Mouse (Mus musculus): ENCODE results near the gene Stra6l.

Stra6l gene

DNA sequence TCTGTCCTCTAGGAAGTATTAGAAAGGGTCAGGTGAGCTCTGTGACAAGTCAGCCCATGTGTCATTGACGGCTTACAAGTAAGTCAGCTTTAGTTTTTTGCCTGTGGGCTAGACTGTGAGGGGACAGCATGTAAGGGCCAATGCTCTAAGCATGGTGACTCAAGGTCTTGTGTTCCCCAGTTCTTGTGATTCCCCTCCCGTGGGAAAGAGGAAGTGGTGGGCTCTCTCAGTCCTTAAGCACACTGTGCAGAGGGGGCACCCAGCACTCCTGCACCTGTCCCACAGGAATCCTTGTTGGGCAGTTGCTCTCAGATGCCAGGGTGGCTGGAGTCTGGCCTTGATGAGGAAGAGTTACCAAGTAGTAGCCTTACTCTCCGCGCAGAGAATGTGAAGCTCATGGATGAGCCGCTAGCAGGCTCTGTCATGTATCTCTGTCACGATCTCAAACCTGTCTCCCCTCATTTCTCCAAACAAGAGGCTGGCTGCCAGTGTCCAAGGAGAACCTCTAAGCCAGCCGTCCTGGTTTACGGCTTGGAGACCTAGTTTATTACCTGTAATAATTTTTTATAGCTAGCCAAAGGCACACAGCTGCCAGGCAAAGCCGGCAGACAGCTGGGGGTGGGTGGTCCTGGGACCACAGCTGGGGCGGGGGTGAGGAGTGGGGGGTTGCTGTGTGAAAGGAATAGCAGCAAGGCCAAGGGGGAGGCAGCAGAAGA is at the start of gene Stra6l:
TSS of gene Stra6l (plus strand) at position 556 of the 716 bp plus-strand sequence.
- DNase-seq (ENCODE audit: low spot score in 2 of 2) = no peak

- peak; percentile 69 for DNase-seq (ENCODE audit: low spot score in 2 of 2)
Observed at GRCm38 (mm10) chr4:45798964-45799363, 49.5 kb upstream of the Stra6l start, which contains the start of gene Aldh1b1. Aldh1b1 (plus strand) TSS chr4:45799022.

DNA sequence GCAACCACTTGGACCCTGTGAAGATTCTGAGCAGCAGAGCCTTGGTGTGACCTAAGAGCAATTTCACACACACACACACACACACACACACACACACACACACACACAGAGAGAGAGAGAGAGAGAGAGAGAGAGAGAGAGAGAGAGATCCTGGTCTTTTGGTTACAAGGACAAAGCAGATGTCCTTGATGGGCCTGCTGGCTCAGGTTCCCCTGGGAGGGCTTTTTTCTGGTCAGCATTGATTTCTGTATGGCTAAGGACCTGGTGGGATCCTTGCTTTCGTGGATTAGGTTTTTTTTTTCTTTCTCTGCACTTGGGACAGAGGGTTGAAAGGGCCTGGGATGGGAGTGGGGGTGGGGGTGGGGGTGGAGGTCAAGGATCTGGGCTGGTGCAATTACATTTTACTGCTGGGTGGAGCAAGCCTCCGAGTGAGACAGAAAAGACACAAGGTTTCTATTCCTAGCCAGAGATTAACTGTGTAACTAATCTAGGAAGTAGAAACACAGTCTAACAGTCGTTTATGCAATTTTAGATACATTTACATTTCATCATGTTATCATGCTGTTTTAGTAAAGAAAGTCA is 48.4 kb upstream of the Stra6l start:
- no peak for DNase-seq (ENCODE audit: low spot score in 2 of 2)

DNA sequence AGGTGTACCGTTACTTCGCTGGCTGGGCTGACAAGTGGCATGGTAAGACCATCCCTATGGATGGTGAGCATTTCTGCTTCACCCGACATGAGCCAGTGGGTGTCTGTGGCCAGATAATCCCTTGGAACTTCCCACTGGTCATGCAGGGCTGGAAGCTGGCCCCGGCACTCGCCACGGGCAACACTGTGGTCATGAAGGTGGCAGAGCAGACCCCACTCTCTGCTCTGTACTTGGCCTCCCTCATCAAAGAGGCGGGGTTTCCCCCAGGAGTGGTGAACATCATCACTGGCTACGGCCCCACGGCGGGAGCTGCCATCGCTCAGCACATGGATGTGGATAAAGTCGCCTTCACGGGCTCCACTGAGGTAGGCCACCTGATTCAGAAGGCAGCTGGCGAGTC is 45.6 kb upstream of the Stra6l start:
- DNase-seq (ENCODE audit: low spot score in 2 of 2) = no peak

- no peak for DNase-seq (ENCODE audit: low spot score in 2 of 2)
Observed at GRCm38 (mm10) chr4:45808034-45808433, 40.4 kb upstream of the Stra6l start.

DNA sequence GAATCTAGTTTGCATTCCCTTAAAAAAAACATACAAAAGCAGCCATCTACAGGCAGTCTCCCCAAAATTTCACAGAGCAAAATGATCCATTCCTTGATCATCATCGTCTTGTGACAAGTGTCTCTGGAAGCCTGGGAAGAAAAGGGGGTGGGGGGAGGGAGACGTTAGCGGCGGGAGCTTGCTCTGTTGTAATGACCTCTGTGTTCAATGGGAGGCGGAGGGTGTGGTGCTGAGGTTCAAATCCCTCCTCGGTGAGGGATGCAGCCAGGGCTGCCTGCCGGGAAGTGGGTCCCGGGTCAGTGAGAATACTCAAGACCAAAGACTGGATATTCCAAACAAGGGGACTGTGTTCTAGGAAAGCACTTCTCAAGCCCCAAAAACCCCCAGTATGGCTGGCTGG is 37.2 kb upstream of the Stra6l start:
- DNase-seq (ENCODE audit: low spot score in 2 of 2) = no peak

- peak; percentile 46 to 65 for DNase-seq (ENCODE audit: low spot score in 2 of 2)
Observed at GRCm38 (mm10) chr4:45815542-45815941, 32.9 kb upstream of the Stra6l start.

DNA sequence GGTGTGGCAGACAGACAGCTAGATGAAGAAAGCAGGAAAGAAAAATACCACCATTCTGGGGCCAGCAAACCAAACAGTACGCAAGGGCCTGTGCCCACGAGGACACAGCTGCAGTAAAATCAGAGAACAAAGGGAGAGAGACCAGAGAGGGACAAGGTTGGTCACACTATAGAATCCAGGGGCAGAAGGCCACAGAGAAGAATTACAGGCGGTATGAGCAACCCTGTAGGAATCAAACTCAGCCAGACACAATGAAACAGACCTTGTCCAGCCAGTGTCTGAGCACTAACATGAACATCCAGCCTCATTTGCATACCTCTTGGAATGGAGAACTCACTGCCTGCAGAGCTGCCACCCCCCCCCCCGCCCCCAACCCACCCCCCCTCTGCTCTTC is 29.7 kb upstream of the Stra6l start:
- no peak for DNase-seq (ENCODE audit: low spot score in 2 of 2)

DNA sequence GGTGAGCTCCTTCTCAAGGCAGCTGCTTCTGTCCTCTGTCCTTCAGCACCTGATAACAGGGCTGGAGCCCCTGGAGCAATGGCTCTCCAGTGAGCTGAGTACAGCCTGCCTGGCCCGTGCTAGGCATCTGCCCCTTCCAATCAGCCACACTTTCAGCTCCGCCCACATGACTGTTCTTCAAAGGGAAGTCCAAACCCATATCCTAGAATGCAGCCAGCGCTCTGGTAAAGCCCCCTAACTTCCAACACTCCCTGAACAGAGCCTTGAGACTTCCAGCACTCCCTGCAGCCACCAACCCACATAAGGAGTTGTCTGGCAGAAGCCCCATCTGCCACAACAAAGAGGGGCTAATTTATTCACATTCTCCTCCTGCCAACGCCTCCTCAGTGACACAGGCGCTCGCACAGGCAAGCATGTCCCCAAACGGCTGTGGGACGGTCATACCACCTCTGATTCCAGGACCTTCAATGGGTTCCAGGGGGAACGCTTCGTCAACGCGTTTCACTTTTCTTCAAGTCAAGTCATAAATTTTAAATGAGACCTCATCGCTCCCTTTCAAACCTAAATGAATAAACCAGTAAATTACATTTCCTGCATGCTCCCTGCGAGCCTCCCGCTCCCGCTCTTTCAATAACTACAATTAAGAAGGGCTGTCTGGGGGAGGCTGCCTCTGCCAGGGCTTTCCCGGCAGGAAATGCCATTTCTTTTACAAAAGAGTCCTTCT is 29.1 kb upstream of the Stra6l start:
- peak; percentile 41 to 45 for DNase-seq (ENCODE audit: low spot score in 2 of 2)

GRCm38 (mm10) chr4:45820074-45820830 is 28.2 kb upstream of the Stra6l start:
- peak; percentile 59 to 72 for DNase-seq (ENCODE audit: low spot score in 2 of 2)

GRCm38 (mm10) chr4:45821995-45822394 is 26.5 kb upstream of the Stra6l start:
- no peak for DNase-seq (ENCODE audit: low spot score in 2 of 2)

DNA sequence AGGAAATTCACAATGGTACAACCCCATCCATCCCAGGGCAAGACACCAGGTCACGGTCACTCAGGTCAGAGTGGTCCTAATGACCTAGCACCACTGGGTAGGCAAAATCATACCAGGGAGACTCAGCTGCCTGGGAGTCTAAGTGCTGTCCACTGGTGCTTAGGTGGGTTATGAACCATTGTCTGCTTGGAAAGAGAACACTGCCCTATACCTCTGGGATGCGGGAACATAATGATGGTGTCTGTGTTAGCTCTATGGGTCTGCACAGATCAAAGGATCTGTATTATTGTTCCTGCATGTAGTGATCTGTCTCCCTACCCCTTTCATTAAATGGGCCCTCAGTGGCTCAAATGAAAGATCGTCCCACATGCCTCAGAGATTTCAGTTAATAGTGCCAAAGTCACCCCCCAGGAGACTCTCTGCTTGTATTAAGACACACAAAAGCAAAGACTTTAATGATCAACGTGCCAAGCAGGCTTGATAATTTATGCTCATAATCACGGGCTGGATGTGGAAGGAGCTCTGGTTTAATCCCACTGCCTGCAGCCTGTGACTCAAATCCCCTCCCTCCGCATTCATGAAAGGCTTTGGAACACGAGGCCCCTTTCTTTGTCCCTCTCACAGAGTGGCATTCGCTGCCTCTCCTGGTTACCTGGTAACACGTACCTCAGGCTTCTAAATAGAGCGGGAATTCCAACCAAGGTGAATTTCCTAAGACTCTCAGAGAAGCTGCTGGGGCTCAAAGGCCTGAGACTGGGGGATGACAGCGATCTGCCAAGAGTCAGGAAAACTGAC is 25.5 kb upstream of the Stra6l start:
- no peak for DNase-seq (ENCODE audit: low spot score in 2 of 2)

GRCm38 (mm10) chr4:45824049-45824760 is 24.3 kb upstream of the Stra6l start:
- DNase-seq (ENCODE audit: low spot score in 2 of 2) = no peak

DNA sequence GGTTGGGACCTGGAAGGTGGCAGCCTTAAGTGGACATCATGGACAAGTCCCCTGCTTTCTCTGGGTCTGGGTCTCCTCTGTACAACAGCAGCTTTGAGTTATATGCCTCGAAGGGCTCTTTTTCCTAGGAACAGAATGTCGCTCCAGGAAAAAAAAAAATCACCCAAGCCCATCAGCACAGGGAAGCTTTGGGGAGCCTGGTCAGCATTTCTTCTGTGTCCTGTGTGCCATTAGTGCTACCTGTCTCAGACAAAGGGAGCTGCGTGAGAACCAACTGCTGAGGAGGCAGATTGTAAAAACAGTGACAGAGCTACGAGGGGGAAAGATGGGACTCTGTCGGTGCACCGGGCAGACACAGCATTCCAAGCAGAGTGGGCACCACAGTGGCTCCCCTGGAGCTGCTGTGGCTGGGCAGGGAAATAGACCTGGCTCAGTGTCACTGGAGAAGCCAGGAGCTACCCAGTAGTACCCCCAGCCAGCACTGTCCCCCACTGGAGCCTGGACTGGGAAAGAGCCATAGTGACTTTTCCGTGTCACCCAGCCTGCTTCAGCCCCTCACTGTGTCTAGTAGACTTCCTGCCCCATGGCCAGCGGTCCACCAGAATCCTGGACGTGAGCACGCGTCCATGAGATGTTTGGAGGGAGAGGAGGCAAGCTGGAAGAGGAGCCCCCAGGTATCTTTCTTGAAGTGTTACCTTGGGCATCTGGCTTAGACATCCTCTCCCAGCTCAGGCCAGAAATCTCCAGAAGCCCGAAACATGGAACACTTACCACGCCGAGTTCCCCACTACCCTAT is 23.5 kb upstream of the Stra6l start:
- DNase-seq (ENCODE audit: low spot score in 2 of 2) = no peak

DNA sequence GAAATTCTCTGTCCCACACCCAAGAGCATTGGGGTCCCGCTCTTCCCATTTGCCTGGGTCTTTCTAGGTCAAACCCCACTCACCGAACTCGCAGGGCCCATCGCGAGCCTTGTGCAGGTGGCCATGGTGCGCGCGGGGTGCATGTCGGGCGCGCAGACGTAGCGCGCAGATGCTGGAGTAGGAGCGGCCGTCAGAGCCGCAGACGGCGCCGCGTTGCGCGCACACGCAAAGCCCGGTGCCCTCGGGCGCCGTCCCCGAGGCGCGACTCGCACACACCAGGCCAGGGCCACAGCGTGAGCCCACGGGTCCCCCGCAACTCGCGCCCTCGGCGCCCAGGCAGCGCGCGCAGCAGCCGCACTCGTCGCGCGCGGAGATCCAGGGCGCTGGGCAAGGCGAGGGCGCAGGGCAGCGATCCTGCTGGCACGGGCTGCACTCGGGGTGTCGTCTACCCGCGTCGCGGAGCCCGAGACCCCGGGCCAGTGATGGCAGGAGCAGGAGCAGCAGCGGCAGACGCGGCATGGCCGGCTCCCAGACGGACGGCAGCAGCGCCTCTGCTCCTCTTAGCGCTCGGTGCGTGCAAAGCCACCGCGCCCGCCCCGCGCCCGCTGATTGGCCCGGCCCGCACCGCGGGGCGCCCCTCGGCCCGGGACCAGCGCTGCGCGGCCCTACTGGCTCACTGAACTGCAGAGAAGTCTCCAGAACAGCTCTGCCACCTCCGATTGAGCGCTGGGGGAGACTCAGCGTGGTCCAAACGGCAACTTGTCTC is 22.0 kb upstream of the Stra6l start, which contains the start of gene Igfbpl1:
TSS of gene Igfbpl1 (minus strand) at position 649 of the 766 bp plus-strand sequence.
- no peak for DNase-seq (ENCODE audit: low spot score in 2 of 2)

DNA sequence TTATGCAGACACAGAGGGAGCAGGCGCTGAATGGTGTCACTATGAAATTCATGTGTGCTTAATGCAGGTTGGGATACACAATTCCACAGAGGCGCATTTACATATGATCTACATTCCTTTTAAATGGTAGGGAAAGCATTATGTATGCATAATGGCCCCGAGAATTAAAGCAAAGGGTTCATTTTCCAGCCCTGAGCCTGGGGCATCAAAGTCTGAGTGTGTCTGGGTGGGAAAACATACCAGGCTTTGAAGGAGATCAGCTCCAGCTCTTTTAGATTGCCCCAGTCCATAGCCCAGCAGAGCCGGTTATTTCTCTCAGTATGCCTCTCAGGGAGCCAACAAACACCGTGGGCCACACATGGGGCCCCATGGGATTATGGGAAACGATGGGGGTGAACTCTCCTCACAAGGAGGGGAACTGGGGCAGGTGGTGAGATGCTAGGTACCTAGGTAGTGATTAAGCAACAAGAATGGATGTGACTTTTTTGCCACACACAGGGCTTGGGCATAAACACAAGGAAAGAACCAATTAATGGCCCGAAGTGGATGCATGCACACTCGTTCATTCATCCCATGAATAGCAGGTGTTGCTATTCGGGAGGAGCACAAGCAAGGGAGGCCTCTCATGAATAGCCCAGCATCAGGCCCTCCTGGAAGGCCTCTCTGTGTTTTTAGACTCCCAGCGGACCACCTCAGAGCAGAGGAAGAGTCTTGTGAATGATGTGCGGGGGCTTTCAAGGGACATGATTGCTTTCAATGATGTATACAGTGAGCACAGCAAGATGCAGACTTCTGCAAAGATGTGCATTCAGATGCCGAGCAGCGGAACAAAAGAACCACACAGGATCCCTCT is 18.3 kb upstream of the Stra6l start:
- DNase-seq (ENCODE audit: low spot score in 2 of 2) = no peak

- DNase-seq (ENCODE audit: low spot score in 2 of 2) = peak; percentile 39 to 52
Observed at GRCm38 (mm10) chr4:45831996-45832395, 16.5 kb upstream of the Stra6l start.

DNA sequence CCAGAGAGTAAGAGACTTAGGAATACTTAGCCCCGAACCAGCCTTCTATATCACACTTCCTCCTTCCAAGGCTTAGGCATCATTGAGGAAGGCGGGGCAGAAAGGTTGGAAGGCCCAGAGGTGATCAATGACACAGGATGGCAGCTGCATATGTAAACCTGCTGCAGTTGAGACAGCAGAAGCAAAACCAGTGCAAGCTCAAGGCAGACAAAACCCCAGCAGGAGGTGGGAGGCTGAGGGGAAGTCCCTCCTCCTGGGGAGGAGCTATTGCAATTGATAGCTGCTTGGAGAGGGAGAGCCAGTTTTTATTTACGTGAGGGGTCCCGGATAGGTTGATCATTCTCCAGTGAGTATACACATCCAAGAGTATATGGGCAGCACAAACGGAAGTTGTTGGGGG is 15.0 kb upstream of the Stra6l start:
- no peak for DNase-seq (ENCODE audit: low spot score in 2 of 2)
